Mouse (Mus musculus): ENCODE data around the gene Zfp871.
"Not testable (repeated sequence)": the region's sequence is repeated elsewhere in the genome, so short reads cannot be mapped to it uniquely, and the experiment has no call there.

Gene Zfp871

DNA sequence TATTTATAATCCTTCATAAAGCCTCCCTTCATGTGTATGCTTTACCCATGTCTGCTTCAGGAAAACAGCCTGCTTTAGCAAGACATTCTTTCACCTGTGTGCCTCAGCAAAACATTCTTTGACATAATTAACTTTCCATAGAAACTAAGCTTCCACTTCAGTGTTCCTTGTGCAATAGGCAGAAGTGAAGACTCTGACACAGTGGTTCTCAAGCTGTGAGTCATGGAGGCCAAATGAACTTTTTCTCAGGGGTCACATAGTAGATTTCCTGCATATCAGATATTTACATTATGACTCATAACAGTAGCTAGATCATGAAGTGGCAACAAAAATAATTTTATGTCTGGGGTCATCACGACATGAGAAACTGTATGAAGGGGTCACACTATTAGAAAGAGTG lies 49.7 kb downstream of the Zfp871 start:
- DNase-seq (ENCODE audit: low spot score in 2 of 2) = no peak

GRCm38 (mm10) chr17:32729029-32729428 lies 59.1 kb downstream of the Zfp871 start:
- no peak for DNase-seq (ENCODE audit: low spot score in 2 of 2)

GRCm38 (mm10) chr17:32726360-32726759 lies 61.7 kb downstream of the Zfp871 start:
- DNase-seq (ENCODE audit: low spot score in 2 of 2) = not testable (repeated sequence)

GRCm38 (mm10) chr17:32722771-32723170 lies 65.3 kb downstream of the Zfp871 start:
- no peak for DNase-seq (ENCODE audit: low spot score in 2 of 2)

GRCm38 (mm10) chr17:32722151-32722550 lies 65.9 kb downstream of the Zfp871 start:
- DNase-seq (ENCODE audit: low spot score in 2 of 2) = not testable (repeated sequence)

Data from left cerebral cortex, adult 9 months (tissue).